Mouse (Mus musculus) midbrain, postnatal 0 days (tissue): ENCODE measurements around the gene Cwc22. TPM values are rescaled to one million over a fixed set of nuclear protein-coding genes. Genes with fewer than 3 reads are reported as not detected.

ENCODE experiments used
- ATAC-seq: fragments of 200-750 bp; cut with Nextera tagmentation; 2 replicates; pipeline ENCODE4 v1.8.0; 2017; ENCODE audit warnings: moderate number of reproducible peaks, mild to moderate bottlenecking, moderate TSS enrichment, moderate library complexity; ENCODE audit not compliant: low FRiP score
- DNase-seq: peaks from one replicate; pipeline ENCODE4 v3.0.0-alpha.2; 2015; ENCODE audit warnings: low spot score
- H3K27ac ChIP-seq: fragments of 300-500 bp; sonication (generic); 2 replicates; pipeline ENCODE4 v1.5.1; 2014; ENCODE audit warnings: low read depth, mild to moderate bottlenecking, low read length, mixed read lengths
- H3K27me3 ChIP-seq: fragments of 300-500 bp; sonication (generic); 2 replicates; pipeline ENCODE4 v1.6.1; 2014; ENCODE audit warnings: low read length, control low read depth, mixed read lengths; ENCODE audit not compliant: insufficient read depth
- H3K36me3 ChIP-seq: fragments of 300-500 bp; sonication (generic); 2 replicates; pipeline ENCODE4 v1.6.1; 2014; ENCODE audit warnings: low read length, control low read depth, mixed read lengths; ENCODE audit not compliant: insufficient read depth
- H3K4me1 ChIP-seq: fragments of 300-500 bp; sonication (generic); 2 replicates; pipeline ENCODE4 v1.6.1; 2014; ENCODE audit warnings: mild to moderate bottlenecking, control low read depth, antibody characterized with exemption, low read length, mixed read lengths; ENCODE audit not compliant: insufficient read depth
- H3K4me2 ChIP-seq: fragments of 300-500 bp; sonication (generic); 2 replicates; pipeline ENCODE4 v1.6.1; 2014; ENCODE audit warnings: low read depth, mild to moderate bottlenecking, low read length, mixed read lengths; ENCODE audit not compliant: poor library complexity, severe bottlenecking
- H3K4me3 ChIP-seq: fragments of 300-500 bp; sonication (generic); 2 replicates; pipeline ENCODE4 v1.5.1; 2014; ENCODE audit warnings: low read depth, mild to moderate bottlenecking, low read length, moderate library complexity
- H3K9ac ChIP-seq: fragments of 300-500 bp; sonication (generic); replicated peaks from 2 replicates; pipeline ENCODE4 v1.6.1; 2014; ENCODE audit warnings: mild to moderate bottlenecking, low read length, moderate library complexity, mixed read lengths; ENCODE audit not compliant: poor library complexity, severe bottlenecking
- H3K9me3 ChIP-seq: fragments of 300-500 bp; sonication (generic); 2 replicates; pipeline ENCODE4 v1.6.1; 2016; ENCODE audit warnings: low read length, control low read depth
- CTCF ChIP-seq: IDR thresholded peaks from 2 replicates; pipeline ENCODE4 v1.5.1; 2016; ENCODE audit warnings: antibody characterized with exemption, mild to moderate bottlenecking
- WGBS: fragments of 180-500 bp; shearing (Covaris S2); extraction: QIAGEN DNeasy Blood & Tissue Kit; methylation state at CpG from one replicate; pipeline ENCODE4 v1.1.7; 2014; 5-methylcytosine and 5-hydroxymethylcytosine counted together
- polyA plus RNA-seq: library from polyadenylated mRNA; unstranded; fragments of >200 nt; fragmentation: Nextera tagmentation; extraction: Ambion mirVana; gene quantifications from 2 replicates; pipeline ENCODE4 v1.2.1, GENCODE M21; 2015
- total RNA-seq: library from RNA; depleted of rRNA; stranded (reverse); fragments of >200 nt; gene quantifications from 2 replicates; pipeline ENCODE4 v1.2.3, GENCODE M21; 2014

The Cwc22 gene
- total and polyA plus RNA-seq, 2 experiments from 2014 or later = 9.4 to 11.8 TPM

- Histone ChIP-seq H3K4me3 (no peak overlapping the region), H3K36me3 (no peaks in the 10 kb centered on the region), H3K9me3 (no peaks in the 10 kb centered on the region), H3K4me1 (no peaks in the 10 kb centered on the region), H3K27ac (no peak overlapping the region), H3K4me2 (no peak overlapping the region), H3K27me3 (no peaks in the 10 kb centered on the region), H3K9ac (no peak overlapping the region)
- DNase-seq (no peak), ATAC-seq (no peak)
- WGBS = 85% methylated on average over 2 of the region's 2 CpGs
- no peak for TF ChIP-seq CTCF
These were observed 27.1 kb upstream of the Cwc22 start for GRCm38 (mm10) chr2:77973296-77973695.

GRCm38 (mm10) chr2:77972541-77972940 is 26.4 kb upstream of the Cwc22 start:
- no peaks in the 10 kb centered on the region for H3K36me3 ChIP-seq
- no peak overlapping the region for H3K4me2 ChIP-seq
- 96% methylated on average over 2 of the region's 2 CpGs for WGBS
- ATAC-seq = no peak
- no peak overlapping the region for H3K9ac ChIP-seq
- no peak overlapping the region for H3K27ac ChIP-seq
- H3K4me1 ChIP-seq = no peaks in the 10 kb centered on the region
- no peak for TF ChIP-seq CTCF
- no peaks in the 10 kb centered on the region for H3K27me3 ChIP-seq
- H3K4me3 ChIP-seq = no peak overlapping the region
- H3K9me3 ChIP-seq = no peaks in the 10 kb centered on the region
- DNase-seq = no peak

- H3K9ac ChIP-seq = no peak overlapping the region
- no peaks in the 10 kb centered on the region for H3K27me3 ChIP-seq
- H3K9me3 ChIP-seq = no peaks in the 10 kb centered on the region
- H3K4me3 ChIP-seq = no peak overlapping the region
- H3K36me3 ChIP-seq = no peaks in the 10 kb centered on the region
- TF ChIP-seq CTCF = no peak
- WGBS = 83% methylated on average over 1 of the region's 1 CpGs
- H3K4me2 ChIP-seq = no peak overlapping the region
- ATAC-seq (no peak), DNase-seq (no peak)
- no peaks in the 10 kb centered on the region for H3K4me1 ChIP-seq
- no peak overlapping the region for H3K27ac ChIP-seq
These were observed 25.7 kb upstream of the Cwc22 start for GRCm38 (mm10) chr2:77971871-77972270.

GRCm38 (mm10) chr2:77971361-77971760 is 25.2 kb upstream of the Cwc22 start:
- Histone ChIP-seq H3K9ac (no peak overlapping the region), H3K4me2 (no peak overlapping the region), H3K27ac (no peak overlapping the region), H3K4me3 (no peak overlapping the region), H3K27me3 (no peaks in the 10 kb centered on the region), H3K36me3 (no peaks in the 10 kb centered on the region), H3K4me1 (no peaks in the 10 kb centered on the region), H3K9me3 (no peaks in the 10 kb centered on the region)
- DNase-seq = no peak
- ATAC-seq = no peak
- TF ChIP-seq CTCF = no peak
- WGBS = 75% methylated on average over 2 of the region's 2 CpGs

- no peaks in the 10 kb centered on the region for H3K9me3 ChIP-seq
- no peak overlapping the region for H3K27ac ChIP-seq
- no peak overlapping the region for H3K9ac ChIP-seq
- 86% methylated on average over 3 of the region's 3 CpGs for WGBS
- ATAC-seq (no peak), DNase-seq (no peak)
- no peak overlapping the region for H3K4me3 ChIP-seq
- H3K4me2 ChIP-seq = no peak overlapping the region
- H3K36me3 ChIP-seq = no peaks in the 10 kb centered on the region
- no peaks in the 10 kb centered on the region for H3K4me1 ChIP-seq
- H3K27me3 ChIP-seq = no peaks in the 10 kb centered on the region
- TF ChIP-seq CTCF = no peak
These were observed 24.4 kb upstream of the Cwc22 start for GRCm38 (mm10) chr2:77970556-77970955.

- H3K9ac ChIP-seq = no peak overlapping the region
- ATAC-seq (no peak), DNase-seq (no peak)
- H3K27ac ChIP-seq = no peak overlapping the region
- H3K4me2 ChIP-seq = no peak overlapping the region
- TF ChIP-seq CTCF = no peak
- no peaks in the 10 kb centered on the region for H3K27me3 ChIP-seq
- no peaks in the 10 kb centered on the region for H3K4me1 ChIP-seq
- 94% methylated on average over 4 of the region's 4 CpGs for WGBS
- no peaks in the 10 kb centered on the region for H3K9me3 ChIP-seq
- H3K36me3 ChIP-seq = no peaks in the 10 kb centered on the region
- no peak overlapping the region for H3K4me3 ChIP-seq
These were observed 23.8 kb upstream of the Cwc22 start for GRCm38 (mm10) chr2:77969956-77970355.
